Mouse (Mus musculus) left cerebral cortex, postnatal 25 days (tissue): ENCODE measurements around the gene Fgfbp3. TPM values are rescaled to one million over a fixed set of nuclear protein-coding genes. Genes with fewer than 3 reads are reported as not detected.
A peak's percentile ranks its signal among the peaks of the same experiment; 100 is the strongest.
"Not testable (repeated sequence)": the region's sequence is repeated elsewhere in the genome, so short reads cannot be mapped to it uniquely, and the experiment has no call there.

ENCODE experiments used
- DNase-seq, 2 experiments: peaks; one replicate each; pipeline ENCODE4 v3.0.0; 2022; ENCODE audit warnings: low spot score in 2 of 2, mixed read lengths in 1 of 2
- intact Hi-C: fragments of 180-260 bp; cut with DNase I; formaldehyde crosslinking; loops from one replicate; pipeline ENCODE4 v1.15.1; 2025
- total RNA-seq, 2 experiments: library from RNA; stranded (reverse); gene quantifications; 2 replicates each; pipeline ENCODE4 v1.2.3; 2021

The Fgfbp3 gene
- 1 to 10 TPM; 5.4 to 7.0 TPM for total RNA-seq

GRCm38 (mm10) chr19:36919466-36919865 lies at the start of gene Fgfbp3:
TSS of gene Fgfbp3 (minus strand) at chr19:36919615.
- intact Hi-C loops, result loop anchor here (2.0 to 5.0 kb wide), 2 partner anchors 438 to 457 kb away; partner anchors contain the start of gene Kif11

GRCm38 (mm10) chr19:36962544-36963260 lies 43.3 kb upstream of the Fgfbp3 start:
- DNase-seq, intact Hi-C loops: not testable (repeated sequence)

More at GRCm38 (mm10) chr19:36919466-36919865, at the start of gene Fgfbp3:
- no peak for DNase-seq

- intact Hi-C loops, result no loop called here
- no peak for DNase-seq
These were observed 41.9 kb upstream of the Fgfbp3 start for GRCm38 (mm10) chr19:36961320-36961719.

DNA sequence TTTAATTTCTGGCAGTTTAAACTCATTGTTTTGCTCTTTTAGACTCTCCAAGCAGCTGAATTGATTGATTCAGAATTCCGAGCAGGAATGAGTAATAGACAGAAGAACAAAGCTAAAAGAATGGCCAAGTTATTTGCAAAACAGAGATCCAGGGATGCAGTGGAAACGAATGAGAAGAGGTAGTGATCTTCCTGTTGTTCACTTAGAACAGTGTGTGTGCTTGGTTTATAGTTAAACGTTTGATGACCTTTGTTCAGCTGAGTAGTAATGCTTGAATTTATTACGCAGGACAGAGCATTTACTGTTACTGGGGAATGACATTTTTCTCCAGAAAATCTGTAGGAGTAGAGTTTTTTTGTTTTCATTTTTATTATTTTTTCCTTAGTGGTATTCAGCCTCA lies 38.9 kb upstream of the Fgfbp3 start:
- intact Hi-C loops, result no loop called here

DNA sequence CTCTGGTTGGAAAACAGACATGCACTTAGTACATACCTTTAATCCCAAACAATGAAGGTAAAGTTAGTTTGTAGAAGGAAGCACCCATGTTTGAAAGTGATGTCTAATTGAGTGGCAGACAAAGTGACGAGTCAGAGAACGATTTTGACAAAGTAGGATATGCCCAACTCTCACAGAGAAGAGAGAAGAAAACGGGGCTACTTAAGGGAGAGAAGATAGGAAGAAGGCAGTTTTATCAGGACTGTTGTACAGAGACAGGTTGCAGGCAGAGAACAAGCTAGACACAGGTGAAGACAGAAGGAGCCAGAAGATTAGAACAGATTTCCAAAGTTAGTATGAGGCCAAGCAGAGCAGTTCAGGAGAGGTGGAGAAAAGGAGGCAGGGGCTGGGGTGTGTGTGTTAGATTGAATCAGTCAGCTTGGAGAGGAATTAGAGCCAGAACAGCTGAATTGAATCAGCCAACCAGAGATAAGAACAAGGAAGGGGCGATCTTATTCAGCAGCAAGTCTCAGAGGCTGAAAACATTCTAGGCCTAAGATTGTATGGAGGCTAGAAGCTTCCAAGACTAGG lies 34.3 kb upstream of the Fgfbp3 start:
- no peak for DNase-seq
- intact Hi-C loops, result no loop called here

More for the DNA sequence above, 38.9 kb upstream of the Fgfbp3 start:
- DNase-seq, result no peak

GRCm38 (mm10) chr19:36940064-36940463 lies 20.6 kb upstream of the Fgfbp3 start:
- intact Hi-C loops, result no loop called here
- peak in 1 of 2 experiments; percentile 32 for DNase-seq

GRCm38 (mm10) chr19:36938008-36938407 lies 18.6 kb upstream of the Fgfbp3 start:
- intact Hi-C loops, result no loop called here

GRCm38 (mm10) chr19:36936285-36936684 lies 16.9 kb upstream of the Fgfbp3 start:
- intact Hi-C loops, result no loop called here
- no peak for DNase-seq

More at GRCm38 (mm10) chr19:36938008-36938407, 18.6 kb upstream of the Fgfbp3 start:
- no peak for DNase-seq

GRCm38 (mm10) chr19:36932613-36933012 lies 13.2 kb upstream of the Fgfbp3 start:
- intact Hi-C loops, result no loop called here
- DNase-seq, result no peak

DNA sequence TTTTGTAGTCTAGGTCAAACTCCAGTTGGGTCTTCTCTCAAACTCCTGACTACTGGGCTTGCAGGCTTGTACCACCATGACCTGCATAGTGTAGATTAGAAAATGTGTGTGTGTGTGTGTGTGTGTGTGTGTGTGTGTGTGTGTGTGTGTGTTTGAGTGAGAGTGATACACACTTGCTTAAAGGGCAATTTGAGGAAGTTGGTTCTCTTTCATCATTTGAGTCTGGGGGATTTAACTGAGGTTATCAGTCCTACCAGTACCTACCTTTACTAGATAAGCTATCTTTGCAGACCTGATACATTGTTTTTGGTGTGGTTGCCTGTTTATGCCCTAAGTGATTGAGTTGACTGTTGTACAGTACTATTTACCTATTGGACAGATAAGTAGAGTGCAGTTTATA lies 12.7 kb upstream of the Fgfbp3 start:
- DNase-seq, result no peak
- intact Hi-C loops, result no loop called here

DNA sequence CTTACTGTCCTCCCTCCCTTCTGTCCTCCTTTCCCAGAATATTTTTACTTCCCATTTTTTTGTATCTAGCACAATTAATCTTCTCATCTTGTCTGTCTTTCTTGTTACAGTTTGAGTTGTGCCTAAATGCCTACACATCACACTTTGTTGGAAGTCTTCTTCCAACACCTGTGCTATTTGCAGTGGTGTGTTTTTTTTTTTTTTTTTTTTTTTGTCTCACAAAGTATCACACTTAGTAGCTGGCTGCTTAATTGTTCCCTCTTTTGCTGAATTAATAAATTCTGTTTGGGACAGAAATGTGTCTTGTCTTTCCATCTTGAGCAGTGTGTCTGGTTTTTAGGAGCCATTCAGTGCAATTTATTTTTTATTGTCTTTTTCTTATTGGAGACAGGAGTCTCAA lies 10.4 kb upstream of the Fgfbp3 start:
- intact Hi-C loops, result no loop called here

DNA sequence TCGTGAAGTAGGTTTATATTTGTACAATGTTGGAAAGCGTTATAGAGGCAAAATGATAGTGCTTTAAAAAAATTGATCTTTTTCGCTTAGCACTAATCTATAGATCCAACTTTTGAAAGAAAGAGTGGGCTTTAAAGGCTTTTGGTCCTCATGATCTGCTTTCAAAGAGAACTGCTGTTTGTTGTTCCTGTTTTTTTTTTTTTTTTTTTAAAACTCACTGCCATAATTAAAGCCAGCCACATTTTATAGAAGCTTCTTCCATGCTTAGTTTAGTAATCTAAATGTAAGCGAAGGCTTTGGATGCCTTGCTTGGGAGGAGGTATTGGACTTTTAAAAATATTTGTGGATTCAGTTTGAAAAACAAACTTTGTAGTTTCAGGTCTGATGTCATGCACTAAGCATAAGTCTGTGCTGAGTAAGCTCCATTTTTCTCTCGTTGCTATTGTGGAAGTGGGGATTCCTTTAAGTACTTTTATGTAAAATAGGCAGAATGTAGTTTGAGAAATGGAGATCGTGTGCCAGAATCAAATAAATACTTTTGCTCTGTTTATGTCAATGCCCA lies 8.5 kb upstream of the Fgfbp3 start:
- no peak for DNase-seq
- intact Hi-C loops, result loop anchor here (2.0 kb wide), 1 partner anchor 337 kb away; no protein-coding TSS in a partner anchor

More for the DNA sequence above, 10.4 kb upstream of the Fgfbp3 start:
- DNase-seq, result no peak

GRCm38 (mm10) chr19:36926553-36927236 lies 7.3 kb upstream of the Fgfbp3 start:
- DNase-seq, result peak in 1 of 2 experiments; percentile 30
- intact Hi-C loops, result loop anchor here (2.0 kb wide), 1 partner anchor 338 kb away; no protein-coding TSS in a partner anchor

DNA sequence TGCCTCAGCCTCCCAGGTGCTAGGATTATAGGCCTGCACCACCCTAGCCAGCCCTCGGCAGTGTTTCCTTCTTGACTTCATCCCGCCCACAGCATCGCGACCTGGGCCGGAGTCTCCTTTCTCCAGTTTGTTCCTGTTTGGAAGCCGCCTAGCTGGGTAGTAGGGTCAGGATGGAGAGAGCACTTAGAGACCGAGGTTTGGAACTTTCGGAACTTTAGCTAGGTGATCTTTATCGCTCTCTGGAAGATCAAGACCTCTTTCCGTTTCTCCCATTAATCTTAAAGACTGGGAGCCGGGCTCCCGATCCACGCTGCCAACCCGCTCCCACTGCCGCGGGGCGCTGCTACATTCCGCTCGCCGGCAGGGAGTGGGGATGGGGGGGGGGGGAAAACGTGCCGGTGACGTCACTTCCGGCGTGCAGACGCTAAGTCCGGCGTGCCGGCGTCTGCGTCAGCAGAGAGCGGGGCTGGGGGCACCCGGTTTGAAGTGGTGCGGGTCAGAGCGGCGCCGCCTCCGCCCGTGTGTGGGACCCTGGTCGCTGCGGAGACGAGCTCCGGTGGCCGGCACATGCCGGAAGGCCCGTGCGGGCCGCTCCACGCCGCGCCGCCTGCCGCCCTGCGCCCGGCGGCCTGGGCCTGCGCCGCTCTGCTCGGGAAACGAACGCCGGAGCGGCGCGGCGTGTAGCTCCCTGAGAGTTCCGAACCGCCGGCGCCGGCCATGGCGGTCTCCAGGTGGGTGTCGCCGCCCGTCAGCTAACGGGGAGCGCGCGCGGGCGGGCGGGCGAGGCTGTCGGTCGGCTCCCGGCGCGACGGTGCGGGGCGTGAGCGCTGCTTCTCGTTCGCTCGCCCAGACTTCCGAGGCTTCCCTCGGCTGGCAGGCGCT lies 6.5 kb upstream of the Fgfbp3 start, which contains the start of gene Btaf1:
Btaf1 (plus strand) TSS at position 409 of the 882 bp plus-strand sequence.
- intact Hi-C loops, result loop anchor here (2.0 kb wide), 1 partner anchor 339 kb away; no protein-coding TSS in a partner anchor

GRCm38 (mm10) chr19:36922936-36923335 lies 3.5 kb upstream of the Fgfbp3 start:
- intact Hi-C loops, result loop anchor here (1.0 kb wide), 1 partner anchor 107 kb away; no protein-coding TSS in a partner anchor
- DNase-seq, result no peak

More for the DNA sequence above, 6.5 kb upstream of the Fgfbp3 start, which contains the start of gene Btaf1:
- peak; percentile 82 to 85 for DNase-seq

DNA sequence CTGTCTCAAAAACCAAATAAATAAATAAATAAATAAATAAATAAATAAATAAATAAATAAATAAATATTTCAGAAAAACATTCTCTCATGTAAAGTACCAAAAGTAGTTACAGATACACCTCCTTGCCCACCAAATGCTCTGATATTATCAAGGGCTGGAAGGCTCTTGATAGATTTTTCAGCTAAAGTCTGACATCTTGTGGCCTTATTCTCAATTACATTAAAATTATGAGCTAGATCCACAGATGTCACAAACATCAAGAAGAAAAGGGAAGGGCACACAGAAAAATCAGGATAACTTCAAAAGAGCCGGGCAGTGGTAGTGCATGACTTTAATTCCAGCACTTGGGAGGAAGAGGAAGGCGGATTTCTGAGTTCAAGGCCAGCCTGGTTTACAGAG lies 2.6 kb upstream of the Fgfbp3 start:
- peak in 1 of 2 experiments; percentile 19 for DNase-seq
- intact Hi-C loops, result loop anchor here (1.0 kb wide), 1 partner anchor 106 kb away; no protein-coding TSS in a partner anchor

DNA sequence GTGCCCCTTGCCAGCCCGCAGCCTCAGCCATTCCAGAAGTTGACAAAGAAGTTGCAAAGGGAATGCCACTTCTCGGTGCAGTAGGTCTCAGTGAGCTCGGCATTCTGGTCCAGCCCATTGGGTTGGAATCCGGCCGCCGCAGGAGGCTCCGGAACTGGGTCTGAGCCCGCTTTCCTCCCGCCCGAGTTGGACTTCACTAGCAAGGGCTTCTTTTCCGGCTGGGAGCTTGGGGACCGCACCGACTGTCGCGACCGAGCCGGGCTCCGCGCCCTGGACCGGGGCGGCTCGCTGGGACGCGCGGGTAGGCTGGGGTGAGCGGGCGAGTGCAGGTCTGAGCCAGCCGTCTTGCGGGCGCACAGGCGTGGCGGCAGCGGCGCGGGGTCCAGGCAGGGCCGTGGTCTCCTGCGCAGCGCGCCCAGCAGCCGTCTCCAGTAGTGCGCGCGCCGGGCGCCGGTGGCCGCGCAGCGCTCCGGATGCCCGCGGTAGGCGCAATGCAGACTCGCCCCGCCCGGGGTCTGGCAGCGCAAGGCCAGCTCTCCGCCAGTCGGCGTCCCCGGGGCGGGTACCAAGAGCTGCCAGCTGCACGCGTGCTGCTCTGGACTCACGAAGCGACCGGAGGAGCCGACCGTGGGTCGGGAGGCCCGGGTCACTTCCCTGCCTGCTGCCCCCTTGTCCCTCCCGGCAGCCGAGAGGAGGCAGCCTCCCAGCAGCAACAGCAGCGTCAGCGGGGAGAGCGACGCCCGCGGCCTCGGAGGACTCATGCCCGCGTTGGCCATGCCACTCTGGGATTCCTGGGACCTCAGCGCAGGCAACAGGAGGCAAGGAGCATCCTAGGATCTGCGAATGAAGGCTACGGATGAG lies 744 bp downstream of the Fgfbp3 start:
- DNase-seq, result peak; percentile 80 to 85
- intact Hi-C loops, result loop anchor here (2.0 to 5.0 kb wide), 2 partner anchors 439 to 458 kb away; partner anchors contain the start of gene Kif11
